Comparison of ENCODE assay signal across 10 mouse cellular contexts in the genomic region with DNA sequence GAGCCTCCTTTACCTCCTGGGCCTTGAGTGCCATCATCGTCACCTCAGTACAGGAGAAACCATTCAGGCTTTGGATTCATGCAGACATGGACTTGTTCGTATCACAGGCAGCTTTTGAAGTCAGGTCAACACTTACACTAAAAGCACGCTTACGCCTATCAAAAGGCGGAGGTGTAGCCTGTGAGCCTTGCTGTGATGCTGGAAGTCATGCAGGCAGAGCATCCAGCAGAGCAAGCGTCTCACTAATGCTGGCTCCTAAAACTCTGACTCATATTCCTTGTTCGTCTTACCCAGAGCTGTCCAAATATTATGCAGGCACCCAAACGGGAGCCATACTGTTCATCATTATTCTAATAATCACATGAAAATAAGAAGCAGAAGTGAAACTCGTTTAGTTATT.
"Had no signal": no experiment of that assay in that cellular context is flagged by ENCODE, and none has a peak within 500 bp of the region (broad histone marks: within the 10 kb centered on the region; RNA-seq: fewer than 3 reads in every experiment).

No protein-coding gene starts in this region.

- DNase-seq: kidney, postnatal 14 days; lung, embryonic 14.5 days; lung, postnatal 10 days; lung, postnatal 4 days; midbrain, embryonic 14.5 days; right cerebral cortex, postnatal 4 days; spleen, adult 18-20 months; thymus, adult 2 months; thymus, postnatal 25 days had no signal

- ATAC-seq: liver, embryonic 12.5 days had no signal
